Mouse (Mus musculus) heart, postnatal 0 days (tissue): ENCODE results near the gene Tfe3. TPM values are rescaled to one million over a fixed set of nuclear protein-coding genes. Genes with fewer than 3 reads are reported as not detected.

ENCODE experiments used
- ATAC-seq: fragments of 200-750 bp; cut with Nextera tagmentation; 2 replicates; pipeline ENCODE4 v1.8.0; 2017; ENCODE audit warnings: low read depth, moderate number of reproducible peaks, moderate library complexity; ENCODE audit not compliant: insufficient read depth
- DNase-seq: peaks from one replicate; pipeline ENCODE4 v3.0.0-alpha.2; 2016; ENCODE audit warnings: low spot score
- H3K27ac ChIP-seq: fragments of 300-500 bp; sonication (generic); 2 replicates; pipeline ENCODE4 v1.5.1; 2014; ENCODE audit warnings: low read depth, mild to moderate bottlenecking
- H3K27me3 ChIP-seq: fragments of 300-500 bp; sonication (generic); 2 replicates; pipeline ENCODE4 v1.6.1; 2014; ENCODE audit warnings: low read length, mixed read lengths; ENCODE audit not compliant: control insufficient read depth, insufficient read depth
- H3K36me3 ChIP-seq: fragments of 300-500 bp; sonication (generic); replicated peaks from 2 replicates; pipeline ENCODE4 v1.6.1; 2014; ENCODE audit warnings: low read length, mixed read lengths; ENCODE audit not compliant: control insufficient read depth, insufficient read depth
- H3K4me1 ChIP-seq: fragments of 300-500 bp; sonication (generic); 2 replicates; pipeline ENCODE4 v1.6.1; 2014; ENCODE audit warnings: antibody characterized with exemption; ENCODE audit not compliant: control insufficient read depth, insufficient read depth
- H3K4me2 ChIP-seq: fragments of 300-500 bp; sonication (generic); 2 replicates; pipeline ENCODE4 v1.6.1; 2014; ENCODE audit warnings: low read depth, mild to moderate bottlenecking, low read length, moderate library complexity
- H3K4me3 ChIP-seq: fragments of 300-500 bp; sonication (generic); 2 replicates; pipeline ENCODE4 v1.5.1; 2014; ENCODE audit warnings: low read depth, low read length
- H3K9ac ChIP-seq: fragments of 300-500 bp; sonication (generic); replicated peaks from 2 replicates; pipeline ENCODE4 v1.6.1; 2014; ENCODE audit warnings: low read depth, low read length, mixed read lengths
- H3K9me3 ChIP-seq: fragments of 300-500 bp; sonication (generic); replicated peaks from 2 replicates; pipeline ENCODE4 v1.6.1; 2016; ENCODE audit warnings: low read length; ENCODE audit not compliant: control insufficient read depth
- CTCF ChIP-seq: IDR thresholded peaks from 2 replicates; pipeline ENCODE4 v1.5.1; 2016; ENCODE audit warnings: antibody characterized with exemption, control low read depth, low read depth
- EP300 ChIP-seq: IDR thresholded peaks from 2 replicates; pipeline ENCODE4 v1.6.1; 2016; ENCODE audit warnings: antibody characterized with exemption, low read depth
- WGBS: fragments of 180-500 bp; shearing (Covaris S2); extraction: QIAGEN DNeasy Blood & Tissue Kit; methylation state at CpG from one replicate; pipeline ENCODE4 v1.1.7; 2014; 5-methylcytosine and 5-hydroxymethylcytosine counted together
- polyA plus RNA-seq: library from polyadenylated mRNA; unstranded; fragments of >200 nt; fragmentation: Nextera tagmentation; extraction: Ambion mirVana; gene quantifications from 2 replicates; pipeline ENCODE4 v1.2.1, GENCODE M21; 2015
- total RNA-seq: library from RNA; depleted of rRNA; stranded (reverse); fragments of >200 nt; gene quantifications from 2 replicates; pipeline ENCODE4 v1.2.3, GENCODE M21; 2014; ENCODE audit warnings: low replicate concordance

The Tfe3 gene
- total and polyA plus RNA-seq, 2 experiments from 2014 or later: 8.4 to 11.5 TPM

GRCm38 (mm10) chrX:7763631-7764393 lies 1.5 kb downstream of the Tfe3 start:
- no peaks in the 10 kb centered on the region for H3K27me3 ChIP-seq
- ATAC-seq: no peak
- no peak for DNase-seq
- H3K9ac ChIP-seq: peak overlapping the region; percentile 68
- WGBS: 16% methylated on average over 20 of the region's 22 CpGs
- no peaks in the 10 kb centered on the region for H3K4me1 ChIP-seq
- H3K9me3 ChIP-seq: no peaks in the 10 kb centered on the region
- H3K27ac ChIP-seq: peak overlapping the region; percentile 85; the same call in 1 of the 2 replicates
- H3K4me2 ChIP-seq: peak overlapping the region; percentile 65
- no peak for TF ChIP-seq EP300
- no peak for TF ChIP-seq CTCF
- H3K4me3 ChIP-seq: peak overlapping the region; percentile 76
- peaks cover 11% of the 10 kb centered on the region; the same call in 1 of the 2 replicates for H3K36me3 ChIP-seq

- Histone ChIP-seq H3K9ac (no peak overlapping the region), H3K4me2 (peak overlapping the region; percentile 65), H3K27me3 (no peaks in the 10 kb centered on the region), H3K4me1 (no peaks in the 10 kb centered on the region), H3K27ac (no peak overlapping the region), H3K9me3 (no peaks in the 10 kb centered on the region), H3K36me3 (peaks cover 17% of the 10 kb centered on the region; the same call in 1 of the 2 replicates), H3K4me3 (peak overlapping the region; percentile 76; the same call in 1 of the 2 replicates)
- no peak for ATAC-seq
- 31% methylated on average over 9 of the region's 9 CpGs for WGBS
- no peak for TF ChIP-seq CTCF
- no peak for TF ChIP-seq EP300
- no peak for DNase-seq
Observed at GRCm38 (mm10) chrX:7764657-7765280, 2.4 kb downstream of the Tfe3 start.

- ATAC-seq: no peak
- WGBS: 27% methylated on average over 13 of the region's 13 CpGs
- no peak for DNase-seq
Observed at GRCm38 (mm10) chrX:7765281-7765670, 2.9 kb downstream of the Tfe3 start.

GRCm38 (mm10) chrX:7765764-7766163 lies 3.4 kb downstream of the Tfe3 start:
- 29% methylated on average over 11 of the region's 11 CpGs for WGBS
- Histone ChIP-seq H3K27me3 (no peaks in the 10 kb centered on the region), H3K9me3 (no peaks in the 10 kb centered on the region), H3K4me1 (no peaks in the 10 kb centered on the region), H3K4me2 (peak overlapping the region; percentile 65), H3K36me3 (peaks cover 26% of the 10 kb centered on the region), H3K27ac (peak overlapping the region; percentile 57), H3K4me3 (peak overlapping the region; percentile 16; the same call in 1 of the 2 replicates), H3K9ac (no peak overlapping the region)
- DNase-seq (no peak), ATAC-seq (no peak)
- no peak for TF ChIP-seq CTCF
- no peak for TF ChIP-seq EP300

More at GRCm38 (mm10) chrX:7765281-7765670, 2.9 kb downstream of the Tfe3 start:
- no peaks in the 10 kb centered on the region for H3K4me1 ChIP-seq
- TF ChIP-seq CTCF: no peak
- no peak for TF ChIP-seq EP300
- H3K4me3 ChIP-seq: peak overlapping the region; percentile 16
- no peaks in the 10 kb centered on the region for H3K27me3 ChIP-seq
- peak overlapping the region; percentile 57 for H3K27ac ChIP-seq
- no peak overlapping the region for H3K9ac ChIP-seq
- peak overlapping the region; percentile 65 for H3K4me2 ChIP-seq
- peaks cover 21% of the 10 kb centered on the region; the same call in 1 of the 2 replicates for H3K36me3 ChIP-seq
- H3K9me3 ChIP-seq: no peaks in the 10 kb centered on the region

GRCm38 (mm10) chrX:7769302-7770017 lies 7.1 kb downstream of the Tfe3 start:
- no peaks in the 10 kb centered on the region for H3K9me3 ChIP-seq
- WGBS: 80% methylated on average over 7 of the region's 7 CpGs
- TF ChIP-seq CTCF (no peak), EP300 (no peak)
- ATAC-seq (no peak), DNase-seq (no peak)
- no peaks in the 10 kb centered on the region for H3K4me1 ChIP-seq
- no peak overlapping the region for H3K4me2 ChIP-seq
- peaks cover 46% of the 10 kb centered on the region for H3K36me3 ChIP-seq
- no peak overlapping the region for H3K4me3 ChIP-seq
- no peak overlapping the region for H3K9ac ChIP-seq
- no peak overlapping the region for H3K27ac ChIP-seq
- H3K27me3 ChIP-seq: no peaks in the 10 kb centered on the region
